26 mouse cellular contexts compared by ENCODE assay signal in genomic region chr10:76097368-76097767, GRCm38 (mm10). TPM values are rescaled to one million over a fixed set of nuclear protein-coding genes. Genes with fewer than 3 reads are reported as not detected.
DNase-seq lines count a peak whose midpoint lies in the region; ATAC-seq and TF ChIP-seq lines count a peak whose summit lies in the region.
"Had no signal": no experiment of that assay in that cellular context is flagged by ENCODE, and none has a peak within 500 bp of the region (broad histone marks: within the 10 kb centered on the region; RNA-seq: fewer than 3 reads in every experiment).

No protein-coding gene starts in this region.

- 0 out of 2 replicates have a peak overlapping the region, but pooled peaks have one; percentile 19 for H3K4me2 ChIP-seq in intestine, embryonic 16.5 days (ENCODE audit: low read depth, low read length)
- H3K4me2 ChIP-seq: embryonic facial prominence, embryonic 12.5 days; embryonic facial prominence, embryonic 15.5 days; heart, embryonic 11.5 days; hindbrain, embryonic 12.5 days; hindbrain, embryonic 15.5 days had no signal

- H3K9ac ChIP-seq in intestine, embryonic 16.5 days (ENCODE audit: low read depth, low read length), result no peak overlapping the region
- H3K9ac ChIP-seq: embryonic facial prominence, embryonic 12.5 days; embryonic facial prominence, embryonic 15.5 days; forebrain, postnatal 0 days; hindbrain, embryonic 12.5 days; hindbrain, embryonic 15.5 days had no signal

- no peaks in the 10 kb centered on the region for H3K36me3 ChIP-seq in intestine, embryonic 16.5 days (ENCODE audit: control insufficient read depth, insufficient read depth, low read length)
- H3K36me3 ChIP-seq in small intestine, adult 2 months (ENCODE audit: control insufficient read depth, insufficient read depth, low read length), result no peaks in the 10 kb centered on the region
- H3K36me3 ChIP-seq in thymus, adult 2 months (ENCODE audit: control insufficient read depth, insufficient read depth, low read length), result no peaks in the 10 kb centered on the region
- H3K36me3 ChIP-seq: embryonic facial prominence, embryonic 12.5 days; embryonic facial prominence, embryonic 15.5 days; hindbrain, embryonic 12.5 days; hindbrain, embryonic 15.5 days had no signal

- WGBS in intestine, embryonic 16.5 days, result 15% methylated on average over 9 of the region's 9 CpGs
- 14% methylated on average over 9 of the region's 9 CpGs for WGBS in small intestine, adult 2 months
- WGBS in thymus, adult 2 months, result 82% methylated on average over 9 of the region's 9 CpGs

- peak; percentile 77 for ATAC-seq in intestine, embryonic 16.5 days
- ATAC-seq: activated CD4-positive, CD25-positive, alpha-beta regulatory T cell, adult 4 months; forebrain, embryonic 14.5 days; forebrain, postnatal 0 days had no signal

- no peak overlapping the region for H3K4me3 ChIP-seq in intestine, embryonic 16.5 days (ENCODE audit: low read length)
- H3K4me3 ChIP-seq in small intestine, adult 2 months (ENCODE audit: low read depth, low read length), result no peak overlapping the region
- H3K4me3 ChIP-seq in thymus, adult 2 months (ENCODE audit: control insufficient read depth, insufficient read depth, low read length), result no peak overlapping the region
- H3K4me3 ChIP-seq: embryonic facial prominence, embryonic 12.5 days; embryonic facial prominence, embryonic 15.5 days; gastrocnemius, adult 2 months; hindbrain, embryonic 12.5 days; hindbrain, embryonic 15.5 days had no signal

- H3K27me3 ChIP-seq in intestine, embryonic 16.5 days (replicated peaks; ENCODE audit: control insufficient read depth, insufficient read depth, low read length), result no peaks in the 10 kb centered on the region
- H3K27me3 ChIP-seq in small intestine, adult 2 months (ENCODE audit: control insufficient read depth, insufficient read depth, low read length), result no peaks in the 10 kb centered on the region
- H3K27me3 ChIP-seq in thymus, adult 2 months (ENCODE audit: control insufficient read depth, insufficient read depth, low read length), result no peaks in the 10 kb centered on the region
- H3K27me3 ChIP-seq: embryonic facial prominence, embryonic 12.5 days; embryonic facial prominence, embryonic 15.5 days; hindbrain, embryonic 12.5 days; hindbrain, embryonic 15.5 days had no signal

- no peak for TF ChIP-seq CTCF in small intestine, adult 2 months (IDR thresholded peaks at IDR 0.05; ENCODE audit: extremely low read depth, insufficient read length, insufficient replicate concordance, low read depth, low read length)
- no peak for TF ChIP-seq CTCF in thymus, adult 2 months (IDR thresholded peaks at IDR 0.05; ENCODE audit: borderline replicate concordance, control insufficient read depth, extremely low read depth, insufficient read depth, low read length, poor library complexity)

- no peak overlapping the region for H3K27ac ChIP-seq in intestine, embryonic 16.5 days (ENCODE audit: low read length)
- peak overlapping the region; percentile 48; the same call in 1 of the 2 replicates for H3K27ac ChIP-seq in small intestine, adult 2 months (ENCODE audit: insufficient read depth, low read depth, low read length)
- no peak overlapping the region for H3K27ac ChIP-seq in thymus, adult 2 months (ENCODE audit: control insufficient read depth, insufficient read depth, low read length)
- H3K27ac ChIP-seq: embryonic facial prominence, embryonic 12.5 days; embryonic facial prominence, embryonic 15.5 days; gastrocnemius, adult 2 months; hindbrain, embryonic 12.5 days; hindbrain, embryonic 15.5 days had no signal

- H3K4me1 ChIP-seq in intestine, embryonic 16.5 days (ENCODE audit: control insufficient read depth, insufficient read depth, low read length), result no peaks in the 10 kb centered on the region
- H3K4me1 ChIP-seq in small intestine, adult 2 months (ENCODE audit: control insufficient read depth, insufficient read depth, insufficient read length, low read length), result peaks cover 10% of the 10 kb centered on the region; the same call in 1 of the 2 replicates
- no peaks in the 10 kb centered on the region for H3K4me1 ChIP-seq in thymus, adult 2 months (replicated peaks; ENCODE audit: control insufficient read depth, insufficient read depth, low read length)
- H3K4me1 ChIP-seq: embryonic facial prominence, embryonic 12.5 days; embryonic facial prominence, embryonic 15.5 days; hindbrain, embryonic 12.5 days; hindbrain, embryonic 15.5 days had no signal

- peak; percentile 5 for DNase-seq in embryo, embryonic 10 days (ENCODE audit: low spot score)
- no peak for DNase-seq in embryo, embryonic 11 days
- DNase-seq in urinary bladder, adult 18-20 months (ENCODE audit: low spot score in 2 of 2), result no peak
- DNase-seq in thymus, adult 2 months, result no peak
- DNase-seq: adrenal gland, postnatal 10 days; adrenal gland, postnatal 36 days; cerebellum, adult 18-20 months; cerebellum, adult 9-10 months; cerebellum, postnatal 14 days; forebrain, postnatal 0 days; gastrocnemius, adult 2 months; gastrocnemius, postnatal 14 days; heart, adult 11 months had no signal

- no peaks in the 10 kb centered on the region for H3K9me3 ChIP-seq in intestine, embryonic 16.5 days (ENCODE audit: control insufficient read depth, low read length)
- H3K9me3 ChIP-seq: embryonic facial prominence, embryonic 12.5 days; embryonic facial prominence, embryonic 15.5 days; hindbrain, embryonic 12.5 days; hindbrain, embryonic 15.5 days had no signal

- TF ChIP-seq POLR2A in small intestine, adult 2 months (IDR thresholded peaks at IDR 0.05; ENCODE audit: low read depth, low read length), result no peak
- no peak for TF ChIP-seq POLR2A in thymus, adult 2 months (IDR thresholded peaks at IDR 0.05; ENCODE audit: control insufficient read depth, extremely low read depth, insufficient read depth, low read length, poor library complexity)

RNA-seq across cellular contexts. Expression of gene Slc5a4b, which starts 13.4 kb away (rescaled TPM):
- 0.73 and 1.4 TPM in 2 replicates for polyA plus RNA-seq in intestine, embryonic 16.5 days (2015; fragmentation: Nextera tagmentation; extraction: Ambion mirVana)
- 3.2 and 53.8 TPM in 2 replicates for polyA plus RNA-seq in small intestine, adult 2 months (2012; rRNA removed)
- 0.04 TPM in 1 of 2 replicates, not detected in the other for polyA plus RNA-seq in thymus, adult 2 months (2012; rRNA removed)
- polyA plus RNA-seq: activated CD4-positive, CD25-positive, alpha-beta regulatory T cell, adult 4 months; embryonic facial prominence, embryonic 15.5 days; forebrain, embryonic 11.5 days; forebrain, embryonic 14.5 days; forebrain, postnatal 0 days; frontal cortex, adult 2 months; heart, embryonic 11.5 days; heart, embryonic 14.5 days; heart, postnatal 0 days; hindbrain, embryonic 12.5 days; hindbrain, embryonic 15.5 days had no signal

RNA-seq across cellular contexts. Expression of gene Slc5a4a, which starts 49.9 kb away (rescaled TPM):
- 0.21 and 0.28 TPM in 2 replicates for polyA plus RNA-seq in intestine, embryonic 16.5 days (2015; fragmentation: Nextera tagmentation; extraction: Ambion mirVana)
- polyA plus RNA-seq in small intestine, adult 2 months (2012; rRNA removed), result 4.6 and 51.9 TPM in 2 replicates
- polyA plus RNA-seq in thymus, adult 2 months (2012; rRNA removed), result not detected in 2 replicates
- polyA plus RNA-seq: activated CD4-positive, CD25-positive, alpha-beta regulatory T cell, adult 4 months; embryonic facial prominence, embryonic 12.5 days; embryonic facial prominence, embryonic 15.5 days; forebrain, embryonic 11.5 days; forebrain, embryonic 14.5 days; heart, embryonic 11.5 days; heart, embryonic 14.5 days; heart, postnatal 0 days; hindbrain, embryonic 12.5 days had no signal
